15 mouse cellular contexts compared by ENCODE assay signal in genomic region chrX:19152170-19152861, GRCm38 (mm10).
"Had no signal": no experiment of that assay in that cellular context is flagged by ENCODE, and none has a peak within 500 bp of the region (broad histone marks: within the 10 kb centered on the region; RNA-seq: fewer than 3 reads in every experiment).

No protein-coding gene starts in this region.

- H3K9me3 ChIP-seq: kidney, embryonic 15.5 days; liver, embryonic 13.5 days; midbrain, embryonic 10.5 days; midbrain, embryonic 13.5 days; neural tube, embryonic 13.5 days had no signal

- ATAC-seq: lung, postnatal 0 days; midbrain, embryonic 13.5 days; midbrain, embryonic 16.5 days had no signal

- DNase-seq: kidney, adult 11 months; kidney, adult 8-10 months; kidney, postnatal 10 days; kidney, postnatal 36 days; liver, embryonic 13.5 days; lung, embryonic 14.5 days; thymus, adult 18-20 months had no signal

- H3K36me3 ChIP-seq: kidney, embryonic 15.5 days; liver, embryonic 13.5 days; midbrain, embryonic 10.5 days; midbrain, embryonic 13.5 days; neural tube, embryonic 13.5 days had no signal

- H3K27me3 ChIP-seq: kidney, embryonic 15.5 days; liver, embryonic 13.5 days; midbrain, embryonic 13.5 days; neural tube, embryonic 13.5 days had no signal

- H3K27ac ChIP-seq: kidney, embryonic 15.5 days; liver, embryonic 13.5 days; macrophage; midbrain, embryonic 10.5 days; midbrain, embryonic 13.5 days; neural tube, embryonic 13.5 days had no signal

- H3K4me2 ChIP-seq: kidney, embryonic 15.5 days; liver, embryonic 13.5 days; lung, embryonic 14.5 days; midbrain, embryonic 13.5 days; neural tube, embryonic 13.5 days had no signal

- H3K4me1 ChIP-seq: kidney, embryonic 15.5 days; liver, embryonic 13.5 days; midbrain, embryonic 10.5 days; midbrain, embryonic 13.5 days; neural tube, embryonic 13.5 days had no signal

- H3K9ac ChIP-seq: kidney, embryonic 15.5 days; liver, embryonic 13.5 days; lung, embryonic 14.5 days; midbrain, embryonic 13.5 days; neural tube, embryonic 13.5 days had no signal

- H3K4me3 ChIP-seq: kidney, embryonic 15.5 days; liver, embryonic 13.5 days; midbrain, embryonic 10.5 days; midbrain, embryonic 13.5 days; myocyte; neural tube, embryonic 13.5 days had no signal
